Mouse (Mus musculus): ENCODE results near the gene Hnrnpul2. TPM values are rescaled to one million over a fixed set of nuclear protein-coding genes. Genes with fewer than 3 reads are reported as not detected.
A peak's percentile ranks its signal among the peaks of the same experiment; 100 is the strongest.

Gene Hnrnpul2
- polyA plus RNA-seq, 1 experiment from 2014 or later = 6.2 TPM

DNA sequence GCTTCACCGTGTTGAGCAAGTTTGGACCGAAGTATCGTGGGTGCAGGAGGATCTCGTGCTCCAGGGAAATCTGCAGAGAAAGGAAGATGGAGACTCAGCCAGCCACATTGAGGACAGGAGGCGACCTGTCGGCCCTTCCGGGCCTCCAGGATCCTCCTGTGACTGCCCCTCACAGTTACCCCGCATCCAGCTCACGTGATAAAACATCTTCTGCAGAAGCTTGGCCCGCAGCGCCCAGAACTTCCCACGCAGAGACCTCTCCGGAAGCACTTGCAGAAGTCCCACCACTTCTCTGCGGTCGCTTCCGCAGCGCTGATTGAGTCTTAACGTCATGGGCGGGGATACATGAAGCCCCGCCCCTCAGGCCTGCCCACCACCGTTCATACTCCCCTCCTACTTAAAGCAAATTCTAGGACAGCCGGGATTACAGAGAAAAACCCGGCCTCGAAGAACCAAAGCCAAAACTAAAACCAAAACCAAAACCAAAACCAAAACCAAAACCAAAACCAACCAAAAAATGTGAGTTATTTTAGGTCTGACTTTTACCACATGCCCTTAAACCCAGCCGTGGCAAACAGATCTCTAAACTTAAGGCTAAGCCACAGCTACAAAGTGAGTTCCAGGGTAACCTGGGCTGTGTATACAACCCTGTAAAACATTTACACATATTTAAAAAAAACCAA lies 21.4 kb upstream of the Hnrnpul2 start, which contains the start of gene Polr2g:
Gene Polr2g (minus strand): TSS at position 314 of the 683 bp plus-strand sequence.
- 2% methylated on average over 25 of the region's 25 CpGs for WGBS
- peak within 1 kb of the TSS; percentile 90 for H3K4me2 ChIP-seq (replicated peaks)
- peaks cover 24% of the 10 kb centered on the region for H3K36me3 ChIP-seq
- H3K4me1 ChIP-seq = peaks cover 15% of the 10 kb centered on the region
- H3K4me3 ChIP-seq = peak within 1 kb of the TSS; percentile 90
- ATAC-seq (ENCODE audit: insufficient number of reproducible peaks, insufficient read depth, low FRiP score, low TSS enrichment) = peak; percentile 53
- 0 out of 2 replicates have a peak, but pooled peaks cover under 1% of the 10 kb centered on the region for H3K9me3 ChIP-seq
- peak within 1 kb of the TSS; percentile 73 for H3K27ac ChIP-seq
- peak within 1 kb of the TSS; percentile 85 for H3K9ac ChIP-seq
- H3K27me3 ChIP-seq = no peaks in the 10 kb centered on the region

DNA sequence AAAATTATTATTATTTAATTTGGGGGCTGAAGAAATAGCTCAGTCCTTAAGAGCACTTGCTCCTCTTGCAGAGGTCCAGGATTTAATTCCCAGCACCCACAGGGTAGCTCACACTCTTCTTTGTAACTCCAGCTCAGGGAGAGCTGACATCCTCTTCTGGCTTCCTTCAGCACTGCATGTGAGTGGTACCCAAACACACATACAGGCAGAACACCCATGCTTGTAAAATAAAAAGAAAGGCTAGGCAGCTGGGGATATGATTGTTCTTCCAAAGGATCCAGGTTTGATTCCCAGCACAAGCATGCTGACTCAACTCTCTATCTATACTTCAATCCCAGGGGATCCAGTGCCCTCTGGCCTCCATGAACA lies 20.9 kb upstream of the Hnrnpul2 start:
- peak overlapping the region; percentile 90; the same call in 1 of the 2 replicates for H3K4me2 ChIP-seq (replicated peaks)

DNA sequence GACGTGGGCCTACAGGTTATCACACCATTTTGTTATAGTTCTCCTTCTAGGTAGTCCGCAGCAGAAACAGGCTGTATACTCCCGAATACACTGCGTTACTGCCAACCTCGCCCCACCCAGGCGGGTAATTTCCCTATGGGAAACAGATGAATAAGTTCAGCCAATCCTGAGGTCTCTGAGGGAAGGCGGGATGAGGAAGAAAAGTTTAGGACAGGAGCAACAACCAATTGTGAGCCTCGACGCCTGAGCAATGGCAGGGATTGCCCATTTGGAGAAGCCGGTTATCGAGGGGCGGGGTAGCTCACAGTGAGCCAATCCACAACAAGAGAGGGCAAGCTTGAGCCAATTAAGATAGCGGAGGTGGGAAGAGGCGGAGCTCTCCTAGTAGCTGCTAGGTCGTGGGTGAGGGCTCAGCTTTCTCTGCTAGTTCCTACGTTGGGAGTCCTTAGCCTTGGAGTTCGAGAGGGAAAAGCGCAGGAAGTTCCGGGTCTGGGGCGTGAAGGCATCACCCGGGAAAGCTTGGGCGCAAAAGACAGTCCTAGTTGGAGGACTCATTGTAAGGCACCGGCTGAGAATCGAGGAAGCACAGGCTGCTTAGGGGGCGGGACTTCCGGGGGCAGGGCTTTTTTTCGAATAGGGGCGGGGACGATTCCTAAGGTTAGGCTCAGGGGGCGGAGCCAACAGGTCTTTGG lies 17.5 kb upstream of the Hnrnpul2 start, which contains the start of gene Zbtb3:
Gene Zbtb3 (plus strand): TSS at position 426 of the 692 bp plus-strand sequence.
- peak within 1 kb of the TSS; percentile 62 for H3K4me2 ChIP-seq (replicated peaks)
- under 1% methylated on average over 30 of the region's 30 CpGs for WGBS
- peaks cover 12% of the 10 kb centered on the region for H3K4me1 ChIP-seq
- peak within 1 kb of the TSS; percentile 38; the same call in 1 of the 2 replicates for H3K9ac ChIP-seq
- peak; percentile 96 for ATAC-seq (ENCODE audit: insufficient number of reproducible peaks, insufficient read depth, low FRiP score, low TSS enrichment)
- no peaks in the 10 kb centered on the region for H3K27me3 ChIP-seq
- peaks cover 30% of the 10 kb centered on the region for H3K36me3 ChIP-seq
- H3K9me3 ChIP-seq = no peaks in the 10 kb centered on the region
- peak within 1 kb of the TSS; percentile 86 for H3K27ac ChIP-seq
- H3K4me3 ChIP-seq = peak within 1 kb of the TSS; percentile 53

More for the DNA sequence above, 20.9 kb upstream of the Hnrnpul2 start:
- Histone ChIP-seq H3K9me3 (no peaks in the 10 kb centered on the region), H3K36me3 (peaks cover 22% of the 10 kb centered on the region), H3K27me3 (no peaks in the 10 kb centered on the region), H3K27ac (no peak overlapping the region), H3K4me1 (peaks cover 15% of the 10 kb centered on the region), H3K4me3 (no peak overlapping the region; the same call in 1 of the 2 replicates), H3K9ac (no peak overlapping the region)
- no peak for ATAC-seq (ENCODE audit: insufficient number of reproducible peaks, insufficient read depth, low FRiP score, low TSS enrichment)

DNA sequence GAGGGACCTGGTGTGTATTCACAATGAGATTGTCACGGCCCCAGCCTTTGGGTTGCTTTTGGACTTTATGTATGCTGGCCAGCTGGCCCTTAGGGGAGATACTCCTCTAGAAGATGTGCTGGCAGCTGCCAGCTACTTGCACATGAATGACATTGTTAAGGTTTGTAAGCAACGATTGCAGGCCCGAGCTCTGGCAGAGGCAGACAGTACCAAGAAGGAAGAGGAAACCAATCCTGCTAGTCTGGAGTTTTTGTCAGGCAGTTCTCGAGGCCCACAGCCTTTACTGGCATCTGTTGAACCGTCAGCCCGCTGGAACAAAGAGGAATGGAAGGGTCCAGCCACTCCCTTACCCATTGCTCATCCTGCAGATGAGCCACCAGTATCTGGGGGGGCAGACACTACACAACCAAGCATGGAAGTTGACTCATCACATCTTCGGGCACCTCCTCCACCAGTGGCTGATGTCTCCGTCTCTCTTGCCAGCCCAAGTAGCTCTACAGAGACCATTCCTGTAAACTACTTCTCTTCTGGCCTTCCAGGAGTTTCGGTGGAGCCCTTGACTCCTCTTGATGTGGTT lies 16.5 kb upstream of the Hnrnpul2 start:
- H3K27ac ChIP-seq = peak overlapping the region; percentile 86
- peak overlapping the region; percentile 51 for H3K4me2 ChIP-seq (replicated peaks)

DNA sequence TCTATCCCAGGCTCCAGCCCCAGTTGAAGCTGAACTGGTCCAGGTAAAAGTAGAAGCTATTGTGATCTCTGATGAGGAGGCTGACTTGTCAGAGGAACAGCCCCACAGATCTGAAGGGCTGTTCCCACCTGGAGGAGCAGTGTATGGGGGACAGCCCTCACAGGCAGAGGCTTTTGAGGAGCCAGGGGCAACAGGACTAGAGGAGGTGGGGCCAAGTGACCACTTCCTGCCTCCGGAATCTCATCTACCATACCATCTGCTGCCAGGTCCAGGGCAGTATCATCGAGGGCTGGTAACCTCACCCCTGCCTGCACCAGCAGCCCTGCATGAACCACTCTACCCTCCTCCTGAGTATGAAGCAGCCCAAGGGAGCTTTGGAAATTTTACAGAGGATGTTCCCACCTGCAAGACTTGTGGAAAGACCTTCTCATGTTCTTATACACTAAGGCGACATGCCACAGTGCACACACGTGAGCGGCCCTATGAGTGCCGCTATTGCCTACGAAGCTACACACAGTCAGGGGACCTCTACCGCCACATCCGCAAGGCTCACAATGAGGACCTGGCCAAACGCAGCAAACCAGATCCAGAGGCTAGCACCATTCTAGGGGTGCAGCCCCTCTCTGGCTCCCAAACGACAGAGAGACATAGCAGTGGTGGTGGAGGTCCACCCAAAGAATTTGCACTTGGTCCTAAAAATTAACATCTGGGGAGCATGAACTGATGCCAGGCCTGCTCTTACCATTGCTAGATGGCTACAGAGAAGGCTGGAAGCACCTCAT lies 15.7 kb upstream of the Hnrnpul2 start:
- no peak overlapping the region for H3K9ac ChIP-seq
- ATAC-seq (ENCODE audit: insufficient number of reproducible peaks, insufficient read depth, low FRiP score, low TSS enrichment) = no peak
- peaks cover 7% of the 10 kb centered on the region for H3K4me1 ChIP-seq
- H3K4me3 ChIP-seq = no peak overlapping the region
- H3K27me3 ChIP-seq = no peaks in the 10 kb centered on the region
- no peak overlapping the region for H3K27ac ChIP-seq
- H3K9me3 ChIP-seq = no peaks in the 10 kb centered on the region
- H3K4me2 ChIP-seq (replicated peaks) = no peak overlapping the region
- H3K36me3 ChIP-seq = peaks cover 46% of the 10 kb centered on the region
- WGBS = 89% methylated on average over 11 of the region's 11 CpGs

More for the DNA sequence above, 16.5 kb upstream of the Hnrnpul2 start:
- H3K9ac ChIP-seq = no peak overlapping the region
- no peak for ATAC-seq (ENCODE audit: insufficient number of reproducible peaks, insufficient read depth, low FRiP score, low TSS enrichment)
- H3K4me3 ChIP-seq = peak overlapping the region; percentile 53
- no peaks in the 10 kb centered on the region for H3K9me3 ChIP-seq
- WGBS = 88% methylated on average over 9 of the region's 9 CpGs
- peaks cover 7% of the 10 kb centered on the region for H3K4me1 ChIP-seq
- H3K27me3 ChIP-seq = no peaks in the 10 kb centered on the region
- H3K36me3 ChIP-seq = peaks cover 39% of the 10 kb centered on the region

DNA sequence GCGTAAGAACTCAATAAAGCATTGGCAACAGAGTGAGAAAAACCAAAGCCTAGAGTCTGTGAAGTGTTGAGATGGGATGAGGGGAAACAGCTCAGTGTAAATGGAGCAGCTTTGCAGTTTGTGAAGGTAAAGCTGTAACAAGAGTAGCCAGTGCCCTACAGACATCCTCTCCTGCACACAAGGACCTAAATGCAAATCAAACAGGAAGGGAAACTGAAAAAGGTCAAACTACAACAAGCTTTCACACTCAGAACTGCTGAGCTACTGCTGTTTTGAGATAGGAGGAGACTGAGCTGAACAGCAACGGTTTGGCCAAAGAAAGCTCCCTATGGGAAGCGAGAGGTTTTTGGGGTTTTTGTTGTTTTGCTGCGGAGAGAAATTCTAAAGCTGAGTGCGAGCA lies 13.0 kb upstream of the Hnrnpul2 start:
- Histone ChIP-seq H3K4me3 (no peak overlapping the region), H3K27ac (no peak overlapping the region), H3K9ac (no peak overlapping the region), H3K9me3 (no peaks in the 10 kb centered on the region), H3K4me2 (replicated peaks) (no peak overlapping the region), H3K27me3 (no peaks in the 10 kb centered on the region), H3K36me3 (peaks cover 65% of the 10 kb centered on the region), H3K4me1 (peaks cover 7% of the 10 kb centered on the region)
- ATAC-seq (ENCODE audit: insufficient number of reproducible peaks, insufficient read depth, low FRiP score, low TSS enrichment) = no peak
- 95% methylated on average over 5 of the region's 5 CpGs for WGBS

DNA sequence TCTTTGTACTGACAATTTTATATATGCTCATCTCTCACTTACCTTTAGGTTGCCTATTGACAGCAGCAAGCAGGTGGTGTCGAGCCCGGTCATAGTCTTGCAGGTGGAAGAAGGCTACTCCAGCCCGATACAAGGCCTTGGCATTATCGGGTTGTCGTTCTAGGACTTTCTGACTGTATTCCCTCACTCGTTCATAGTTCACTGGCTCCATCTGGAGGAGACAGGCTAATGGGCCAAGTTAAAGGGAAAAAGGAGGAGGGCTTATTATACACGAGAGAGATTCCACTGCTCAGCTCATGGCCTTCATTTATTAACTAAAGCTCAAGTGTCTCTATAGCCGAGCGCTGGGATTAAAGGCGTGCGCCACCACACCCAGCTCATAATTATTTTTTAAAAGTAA lies 4.0 kb upstream of the Hnrnpul2 start:
- ATAC-seq (ENCODE audit: insufficient number of reproducible peaks, insufficient read depth, low FRiP score, low TSS enrichment) = no peak
- peaks cover 42% of the 10 kb centered on the region for H3K36me3 ChIP-seq
- no peak overlapping the region for H3K27ac ChIP-seq
- no peaks in the 10 kb centered on the region for H3K27me3 ChIP-seq
- no peak overlapping the region for H3K4me2 ChIP-seq (replicated peaks)
- H3K4me3 ChIP-seq = no peak overlapping the region
- no peaks in the 10 kb centered on the region for H3K9me3 ChIP-seq
- peaks cover 19% of the 10 kb centered on the region for H3K4me1 ChIP-seq
- WGBS = 83% methylated on average over 11 of the region's 11 CpGs
- 0 out of 2 replicates have a peak overlapping the region, but pooled peaks have one; percentile 10 for H3K9ac ChIP-seq

DNA sequence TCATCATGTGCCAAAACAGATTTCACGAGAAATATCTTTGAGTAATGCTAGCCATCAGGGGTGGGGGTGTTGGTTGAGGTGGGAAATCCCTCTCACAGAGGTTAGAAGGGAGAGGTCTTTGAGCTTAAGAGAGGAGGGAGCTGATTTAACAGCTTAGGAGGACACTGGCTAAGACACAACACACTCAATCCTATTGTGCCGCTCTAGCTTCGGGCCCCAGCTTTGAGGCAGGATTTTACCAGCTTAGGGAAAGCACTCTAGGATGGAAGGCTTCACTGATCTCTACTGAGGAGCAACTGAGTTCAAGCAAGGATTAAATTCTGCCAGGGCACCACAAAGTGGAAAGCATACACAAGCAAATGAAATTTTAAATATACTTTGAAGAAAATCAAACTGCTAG lies 2.8 kb upstream of the Hnrnpul2 start:
- Histone ChIP-seq H3K9me3 (no peaks in the 10 kb centered on the region), H3K36me3 (peaks cover 34% of the 10 kb centered on the region), H3K4me1 (peaks cover 22% of the 10 kb centered on the region), H3K4me2 (replicated peaks) (peak overlapping the region; percentile 81), H3K27ac (no peak overlapping the region), H3K27me3 (no peaks in the 10 kb centered on the region), H3K9ac (peak overlapping the region; percentile 46), H3K4me3 (peak overlapping the region; percentile 3; the same call in 1 of the 2 replicates)
- WGBS = 79% methylated on average over 3 of the region's 3 CpGs
- ATAC-seq (ENCODE audit: insufficient number of reproducible peaks, insufficient read depth, low FRiP score, low TSS enrichment) = no peak

DNA sequence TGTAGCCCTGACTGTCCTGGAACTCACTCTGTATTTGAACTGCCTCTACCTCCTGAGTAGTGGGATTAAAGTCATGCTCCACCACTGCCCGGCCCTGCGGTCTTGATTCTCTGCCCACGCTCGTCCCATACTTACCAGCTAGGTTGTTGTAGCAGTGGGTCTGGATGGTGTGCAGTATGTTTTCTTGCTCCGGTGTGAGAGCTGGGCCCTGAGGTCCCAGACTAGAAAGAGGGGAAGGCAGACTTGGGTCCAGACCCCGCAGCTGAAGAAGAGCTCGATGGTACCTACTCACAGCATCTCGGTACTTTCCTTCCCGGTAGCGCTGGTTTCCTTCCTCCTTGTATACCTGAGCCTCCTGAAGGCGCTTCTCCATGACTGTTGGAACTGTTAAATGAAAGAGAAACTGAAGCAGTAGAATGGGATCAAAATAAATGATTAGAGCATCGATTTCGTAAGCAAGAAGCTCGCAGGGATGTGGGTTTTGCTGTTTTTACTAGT lies 1.5 kb upstream of the Hnrnpul2 start:
- H3K9me3 ChIP-seq = no peaks in the 10 kb centered on the region
- H3K27ac ChIP-seq = peak overlapping the region; percentile 100
- 30% methylated on average over 14 of the region's 14 CpGs for WGBS
- no peak for ATAC-seq (ENCODE audit: insufficient number of reproducible peaks, insufficient read depth, low FRiP score, low TSS enrichment)
- peak overlapping the region; percentile 78 for H3K9ac ChIP-seq
- peaks cover 29% of the 10 kb centered on the region for H3K36me3 ChIP-seq
- peak overlapping the region; percentile 81 for H3K4me2 ChIP-seq (replicated peaks)
- peak overlapping the region; percentile 76 for H3K4me3 ChIP-seq
- peaks cover 36% of the 10 kb centered on the region for H3K4me1 ChIP-seq
- no peaks in the 10 kb centered on the region for H3K27me3 ChIP-seq

DNA sequence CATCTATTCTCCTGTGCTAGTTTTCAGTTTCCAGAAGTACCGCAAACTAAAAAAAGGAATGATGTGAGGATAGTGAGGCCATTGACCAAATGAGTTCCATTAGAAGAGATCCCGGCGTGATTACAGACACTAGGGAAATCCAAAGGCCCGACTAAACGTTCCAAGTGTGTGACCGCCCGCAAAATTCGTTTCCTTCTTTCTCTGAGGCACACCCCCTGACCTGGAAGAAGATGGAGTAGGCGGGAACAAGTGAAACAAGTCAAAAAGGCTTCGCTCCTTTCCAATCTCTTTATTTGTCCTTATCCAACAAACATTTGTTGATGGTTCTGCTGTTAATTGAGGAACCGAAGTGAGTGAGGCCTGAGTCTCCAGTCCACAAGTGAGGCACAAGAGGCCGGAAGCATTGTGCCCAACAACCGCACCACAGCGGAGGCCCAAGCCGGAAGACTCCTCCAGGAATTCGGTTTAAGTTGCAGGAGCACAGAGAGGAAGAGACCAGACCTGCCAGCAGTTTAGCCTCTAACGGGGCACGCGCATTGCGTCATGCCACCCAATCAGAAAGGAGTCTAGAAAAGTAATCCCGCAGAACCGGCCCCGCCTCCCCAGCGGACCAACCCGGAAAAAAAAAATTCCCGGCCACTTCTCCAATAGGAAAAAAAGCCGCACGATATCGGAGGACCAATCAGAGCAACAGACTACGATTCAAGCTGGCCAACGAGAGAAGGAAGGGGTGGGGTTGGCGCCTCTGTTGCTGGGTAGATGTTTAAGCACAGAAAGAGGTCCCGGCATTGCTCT lies 812 bp upstream of the Hnrnpul2 start, which contains the start of gene Ttc9c:
Gene Ttc9c (minus strand): TSS at position 533 of the 795 bp plus-strand sequence.
- Histone ChIP-seq H3K4me3 (peak within 1 kb of the TSS; percentile 76), H3K4me1 (peaks cover 36% of the 10 kb centered on the region), H3K27me3 (no peaks in the 10 kb centered on the region), H3K36me3 (peaks cover 29% of the 10 kb centered on the region), H3K9ac (peak within 1 kb of the TSS; percentile 99), H3K27ac (peak within 1 kb of the TSS; percentile 100), H3K4me2 (replicated peaks) (peak within 1 kb of the TSS; percentile 86), H3K9me3 (no peaks in the 10 kb centered on the region)
- peak; percentile 90 for ATAC-seq (ENCODE audit: insufficient number of reproducible peaks, insufficient read depth, low FRiP score, low TSS enrichment)
- WGBS = under 1% methylated on average over 33 of the region's 33 CpGs

Data from embryonic facial prominence, embryonic 12.5 days (tissue).